Mouse (Mus musculus) stomach, embryonic 16.5 days (tissue): ENCODE measurements at regions not wholly inside any gene's neighbourhood (a gene's known extent, or its start where the extent isn't known, plus 50 kb on each side); places are given as distances from the start of the nearest gene placed in this dataset.

Experiments
- ATAC-seq: fragments of 200-750 bp; cut with Nextera tagmentation; 2 replicates; pipeline ENCODE4 v1.8.0; 2017; ENCODE audit warnings: moderate number of reproducible peaks, moderate TSS enrichment; ENCODE audit not compliant: insufficient read depth, low FRiP score
- H3K27ac ChIP-seq: fragments of 300-500 bp; sonication (generic); 2 replicates; pipeline ENCODE4 v1.5.1; 2014; ENCODE audit warnings: low read length
- H3K27me3 ChIP-seq: fragments of 300-500 bp; sonication (generic); 2 replicates; pipeline ENCODE4 v1.6.1; 2014; ENCODE audit warnings: low read length, control low read depth, mixed read lengths; ENCODE audit not compliant: control insufficient read depth, insufficient read depth
- H3K36me3 ChIP-seq: fragments of 300-500 bp; sonication (generic); 2 replicates; pipeline ENCODE4 v1.6.1; 2014; ENCODE audit warnings: low read length; ENCODE audit not compliant: control insufficient read depth, insufficient read depth
- H3K4me1 ChIP-seq: fragments of 300-500 bp; sonication (generic); 2 replicates; pipeline ENCODE4 v1.6.1; 2014; ENCODE audit warnings: low read length, control low read depth, mixed read lengths; ENCODE audit not compliant: control insufficient read depth, insufficient read depth
- H3K4me2 ChIP-seq: fragments of 300-500 bp; sonication (generic); 2 replicates; pipeline ENCODE4 v1.6.1; 2014; ENCODE audit warnings: low read depth, low read length, mixed read lengths
- H3K4me3 ChIP-seq: fragments of 300-500 bp; sonication (generic); replicated peaks from 2 replicates; pipeline ENCODE4 v1.5.1; 2014; ENCODE audit warnings: mild to moderate bottlenecking, low read length
- H3K9ac ChIP-seq: fragments of 300-500 bp; sonication (generic); 2 replicates; pipeline ENCODE4 v1.6.1; 2014; ENCODE audit warnings: low read length
- H3K9me3 ChIP-seq: fragments of 300-500 bp; sonication (generic); replicated peaks from 2 replicates; pipeline ENCODE4 v1.6.1; 2016; ENCODE audit warnings: low read length, control low read depth; ENCODE audit not compliant: control insufficient read depth
- WGBS: fragments of 180-500 bp; shearing (Covaris S2); extraction: QIAGEN DNeasy Blood & Tissue Kit; methylation state at CpG from one replicate; pipeline ENCODE4 v1.1.7; 2014; 5-methylcytosine and 5-hydroxymethylcytosine counted together

- H3K27me3 ChIP-seq = no peaks in the 10 kb centered on the region
- no peak overlapping the region for H3K4me3 ChIP-seq
- no peaks in the 10 kb centered on the region for H3K4me1 ChIP-seq
- no peak overlapping the region for H3K9ac ChIP-seq
- H3K36me3 ChIP-seq = no peaks in the 10 kb centered on the region
- no peak overlapping the region for H3K4me2 ChIP-seq
- no peak overlapping the region for H3K27ac ChIP-seq
- H3K9me3 ChIP-seq = no peaks in the 10 kb centered on the region
- no peak for ATAC-seq
Observed at GRCm38 (mm10) chr7:95250651-95251050, 920.4 kb upstream of the Tenm4 start.

GRCm38 (mm10) chr7:95253862-95254545 lies 917.0 kb upstream of the Tenm4 start:
- H3K9ac ChIP-seq = no peak overlapping the region
- no peaks in the 10 kb centered on the region for H3K27me3 ChIP-seq
- H3K9me3 ChIP-seq = no peaks in the 10 kb centered on the region
- no peaks in the 10 kb centered on the region for H3K36me3 ChIP-seq
- H3K4me3 ChIP-seq = no peak overlapping the region
- ATAC-seq = no peak
- 50% methylated on average over 5 of the region's 5 CpGs for WGBS
- H3K4me2 ChIP-seq = no peak overlapping the region
- no peaks in the 10 kb centered on the region for H3K4me1 ChIP-seq
- H3K27ac ChIP-seq = no peak overlapping the region

GRCm38 (mm10) chr7:95254913-95255312 lies 916.1 kb upstream of the Tenm4 start:
- 64% methylated on average over 3 of the region's 3 CpGs for WGBS
- H3K36me3 ChIP-seq = no peaks in the 10 kb centered on the region
- H3K4me2 ChIP-seq = no peak overlapping the region
- no peak overlapping the region for H3K27ac ChIP-seq
- no peaks in the 10 kb centered on the region for H3K4me1 ChIP-seq
- H3K27me3 ChIP-seq = no peaks in the 10 kb centered on the region
- no peak overlapping the region for H3K9ac ChIP-seq
- no peak overlapping the region for H3K4me3 ChIP-seq
- H3K9me3 ChIP-seq = no peaks in the 10 kb centered on the region
- ATAC-seq = no peak

- Histone ChIP-seq H3K27ac (no peak overlapping the region), H3K27me3 (no peaks in the 10 kb centered on the region)
- no peak for ATAC-seq
Observed at GRCm38 (mm10) chr7:95255699-95256098, 915.3 kb upstream of the Tenm4 start.

GRCm38 (mm10) chr7:95262942-95263341 lies 908.1 kb upstream of the Tenm4 start:
- no peaks in the 10 kb centered on the region for H3K36me3 ChIP-seq
- H3K27ac ChIP-seq = no peak overlapping the region
- H3K4me1 ChIP-seq = no peaks in the 10 kb centered on the region
- H3K4me2 ChIP-seq = no peak overlapping the region
- no peak for ATAC-seq
- no peak overlapping the region for H3K4me3 ChIP-seq
- H3K27me3 ChIP-seq = no peaks in the 10 kb centered on the region
- H3K9me3 ChIP-seq = no peaks in the 10 kb centered on the region
- 71% methylated on average over 3 of the region's 3 CpGs for WGBS
- H3K9ac ChIP-seq = no peak overlapping the region

More at GRCm38 (mm10) chr7:95255699-95256098, 915.3 kb upstream of the Tenm4 start:
- Histone ChIP-seq H3K9me3 (no peaks in the 10 kb centered on the region), H3K4me3 (no peak overlapping the region), H3K36me3 (no peaks in the 10 kb centered on the region), H3K4me1 (no peaks in the 10 kb centered on the region), H3K9ac (no peak overlapping the region), H3K4me2 (no peak overlapping the region)

- Histone ChIP-seq H3K4me1 (no peaks in the 10 kb centered on the region), H3K9me3 (no peaks in the 10 kb centered on the region), H3K27ac (no peak overlapping the region), H3K4me2 (no peak overlapping the region), H3K4me3 (no peak overlapping the region), H3K36me3 (no peaks in the 10 kb centered on the region), H3K27me3 (no peaks in the 10 kb centered on the region), H3K9ac (no peak overlapping the region)
- ATAC-seq = no peak
- 73% methylated on average over 1 of the region's 1 CpGs for WGBS
Observed at GRCm38 (mm10) chr7:95277237-95277636, 893.8 kb upstream of the Tenm4 start.

GRCm38 (mm10) chr7:95313667-95314066 lies 857.4 kb upstream of the Tenm4 start:
- Histone ChIP-seq H3K9me3 (no peaks in the 10 kb centered on the region), H3K4me2 (no peak overlapping the region), H3K4me3 (no peak overlapping the region), H3K4me1 (no peaks in the 10 kb centered on the region), H3K27ac (no peak overlapping the region), H3K9ac (no peak overlapping the region), H3K27me3 (no peaks in the 10 kb centered on the region), H3K36me3 (no peaks in the 10 kb centered on the region)
- no peak for ATAC-seq
- 76% methylated on average over 1 of the region's 1 CpGs for WGBS

- Histone ChIP-seq H3K9ac (no peak overlapping the region), H3K27me3 (no peaks in the 10 kb centered on the region), H3K4me3 (no peak overlapping the region), H3K36me3 (no peaks in the 10 kb centered on the region), H3K4me2 (no peak overlapping the region), H3K4me1 (no peaks in the 10 kb centered on the region), H3K9me3 (no peaks in the 10 kb centered on the region), H3K27ac (no peak overlapping the region)
- 64% methylated on average over 3 of the region's 3 CpGs for WGBS
- ATAC-seq = no peak
Observed at GRCm38 (mm10) chr7:95323084-95323483, 848.0 kb upstream of the Tenm4 start.

- no peaks in the 10 kb centered on the region for H3K4me1 ChIP-seq
- no peak for ATAC-seq
- WGBS = 92% methylated on average over 3 of the region's 3 CpGs
- no peak overlapping the region for H3K4me2 ChIP-seq
- no peaks in the 10 kb centered on the region for H3K27me3 ChIP-seq
- H3K36me3 ChIP-seq = no peaks in the 10 kb centered on the region
- no peaks in the 10 kb centered on the region for H3K9me3 ChIP-seq
- H3K9ac ChIP-seq = no peak overlapping the region
- no peak overlapping the region for H3K27ac ChIP-seq
- no peak overlapping the region for H3K4me3 ChIP-seq
Observed at GRCm38 (mm10) chr7:95324939-95325338, 846.1 kb upstream of the Tenm4 start.
